ENCODE assay signal across 11 mouse cellular contexts in genomic region chr11:70731178-70731577, GRCm38 (mm10). TPM values are rescaled to one million over a fixed set of nuclear protein-coding genes. Genes with fewer than 3 reads are reported as not detected.
DNase-seq lines count a peak whose midpoint lies in the region; ATAC-seq lines count a peak whose summit lies in the region.
"Had no signal": no experiment of that assay in that cellular context is flagged by ENCODE, and none has a peak within 500 bp of the region (broad histone marks: within the 10 kb centered on the region; RNA-seq: fewer than 3 reads in every experiment).

No protein-coding gene starts in this region.

- no peak for ATAC-seq in forebrain, embryonic 15.5 days (replicated peaks)
- no peak for ATAC-seq in forebrain, embryonic 16.5 days
- ATAC-seq in midbrain, embryonic 14.5 days (ENCODE audit: low FRiP score, low TSS enrichment), result no peak
- no peak for ATAC-seq in midbrain, embryonic 11.5 days (ENCODE audit: low FRiP score)
- ATAC-seq: Patski had no signal

- H3K27me3 ChIP-seq in forebrain, embryonic 15.5 days, result no peaks in the 10 kb centered on the region
- H3K27me3 ChIP-seq in forebrain, embryonic 16.5 days (replicated peaks; ENCODE audit: control insufficient read depth, insufficient read depth, low read length), result no peaks in the 10 kb centered on the region
- no peaks in the 10 kb centered on the region for H3K27me3 ChIP-seq in midbrain, embryonic 14.5 days (ENCODE audit: control insufficient read depth, insufficient read depth, low read length)
- H3K27me3 ChIP-seq in midbrain, embryonic 11.5 days (ENCODE audit: control insufficient read depth, insufficient read depth, low read length), result no peaks in the 10 kb centered on the region
- H3K27me3 ChIP-seq: limb, embryonic 15.5 days; Patski had no signal

- H3K4me3 ChIP-seq in forebrain, embryonic 15.5 days, result no peak overlapping the region
- no peak overlapping the region for H3K4me3 ChIP-seq in forebrain, embryonic 16.5 days (replicated peaks; ENCODE audit: low read length)
- no peak overlapping the region for H3K4me3 ChIP-seq in midbrain, embryonic 14.5 days (replicated peaks; ENCODE audit: low read depth, low read length)
- no peak overlapping the region for H3K4me3 ChIP-seq in midbrain, embryonic 11.5 days (ENCODE audit: low read depth, low read length)
- H3K4me3 ChIP-seq: limb, embryonic 15.5 days had no signal

- H3K27ac ChIP-seq in forebrain, embryonic 15.5 days (replicated peaks), result peak overlapping the region; percentile 1; the same call in 1 of the 2 replicates
- H3K27ac ChIP-seq in forebrain, embryonic 16.5 days (ENCODE audit: low read length), result no peak overlapping the region
- no peak overlapping the region for H3K27ac ChIP-seq in midbrain, embryonic 14.5 days (replicated peaks; ENCODE audit: low read depth, low read length)
- no peak overlapping the region for H3K27ac ChIP-seq in midbrain, embryonic 11.5 days (ENCODE audit: low read depth, low read length)
- H3K27ac ChIP-seq: limb, embryonic 15.5 days had no signal

- H3K9ac ChIP-seq in forebrain, embryonic 15.5 days (replicated peaks), result no peak overlapping the region
- no peak overlapping the region for H3K9ac ChIP-seq in forebrain, embryonic 16.5 days (replicated peaks; ENCODE audit: low read depth, low read length)
- no peak overlapping the region for H3K9ac ChIP-seq in midbrain, embryonic 14.5 days (replicated peaks; ENCODE audit: low read length)
- no peak overlapping the region for H3K9ac ChIP-seq in midbrain, embryonic 11.5 days (ENCODE audit: low read length)
- H3K9ac ChIP-seq: limb, embryonic 15.5 days had no signal

- 57% methylated on average over 5 of the region's 5 CpGs for WGBS in forebrain, embryonic 15.5 days
- WGBS in forebrain, embryonic 16.5 days, result 43% methylated on average over 5 of the region's 5 CpGs
- WGBS in midbrain, embryonic 14.5 days, result 69% methylated on average over 5 of the region's 5 CpGs
- 69% methylated on average over 5 of the region's 5 CpGs for WGBS in midbrain, embryonic 11.5 days

- peak; percentile 41 for DNase-seq in midbrain, embryonic 14.5 days
- DNase-seq in midbrain, embryonic 11.5 days (ENCODE audit: low spot score, missing footprints), result no peak
- peak; percentile 51 to 72 for DNase-seq in layer of hippocampus, adult 8-10 months (ENCODE audit: low spot score in 2 of 2)
- peak; percentile 79 to 87 for DNase-seq in right cerebral cortex, postnatal 10 days (ENCODE audit: low spot score in 2 of 2)
- DNase-seq in urinary bladder, postnatal 4 days (ENCODE audit: low spot score in 2 of 2), result no peak
- no peak for DNase-seq in lung, postnatal 4 days
- DNase-seq: thymus, postnatal 36 days had no signal

- no peaks in the 10 kb centered on the region for H3K4me1 ChIP-seq in forebrain, embryonic 15.5 days
- H3K4me1 ChIP-seq in forebrain, embryonic 16.5 days (replicated peaks; ENCODE audit: control insufficient read depth, insufficient read depth, low read length), result no peaks in the 10 kb centered on the region
- no peaks in the 10 kb centered on the region for H3K4me1 ChIP-seq in midbrain, embryonic 14.5 days (ENCODE audit: control insufficient read depth, insufficient read depth, low read length)
- no peaks in the 10 kb centered on the region for H3K4me1 ChIP-seq in midbrain, embryonic 11.5 days (ENCODE audit: control insufficient read depth, insufficient read depth, low read length)
- H3K4me1 ChIP-seq: limb, embryonic 15.5 days had no signal

- H3K4me2 ChIP-seq in forebrain, embryonic 15.5 days (replicated peaks), result no peak overlapping the region
- H3K4me2 ChIP-seq in forebrain, embryonic 16.5 days (ENCODE audit: low read length), result no peak overlapping the region
- H3K4me2 ChIP-seq in midbrain, embryonic 14.5 days (ENCODE audit: low read length), result no peak overlapping the region
- no peak overlapping the region for H3K4me2 ChIP-seq in midbrain, embryonic 11.5 days
- H3K4me2 ChIP-seq: limb, embryonic 15.5 days had no signal

- H3K36me3 ChIP-seq in forebrain, embryonic 15.5 days, result peaks cover 26% of the 10 kb centered on the region
- H3K36me3 ChIP-seq in forebrain, embryonic 16.5 days (ENCODE audit: control insufficient read depth, insufficient read depth), result peaks cover 9% of the 10 kb centered on the region; the same call in 1 of the 2 replicates
- H3K36me3 ChIP-seq in midbrain, embryonic 14.5 days (ENCODE audit: control insufficient read depth, insufficient read depth, low read length), result peaks cover 34% of the 10 kb centered on the region
- H3K36me3 ChIP-seq in midbrain, embryonic 11.5 days (ENCODE audit: control insufficient read depth, insufficient read depth, low read length), result peaks cover 11% of the 10 kb centered on the region

- no peaks in the 10 kb centered on the region for H3K9me3 ChIP-seq in forebrain, embryonic 15.5 days
- no peaks in the 10 kb centered on the region for H3K9me3 ChIP-seq in forebrain, embryonic 16.5 days (ENCODE audit: control insufficient read depth, low read length)
- no peaks in the 10 kb centered on the region for H3K9me3 ChIP-seq in midbrain, embryonic 14.5 days (ENCODE audit: control insufficient read depth, low read length)
- H3K9me3 ChIP-seq in midbrain, embryonic 11.5 days (ENCODE audit: control insufficient read depth, low read length), result no peaks in the 10 kb centered on the region
- H3K9me3 ChIP-seq: limb, embryonic 15.5 days had no signal

RNA-seq across cellular contexts. Expression of gene Kif1c, which starts 30.8 kb away (rescaled TPM):
- polyA plus RNA-seq in forebrain, embryonic 15.5 days (2015; fragmentation: Nextera tagmentation; extraction: Ambion mirVana), result 1.4 and 1.5 TPM in 2 replicates
- polyA plus RNA-seq in forebrain, embryonic 16.5 days (2015; fragmentation: Nextera tagmentation; extraction: Ambion mirVana), result 1.4 and 1.5 TPM in 2 replicates
- polyA plus RNA-seq in midbrain, embryonic 14.5 days (2014; fragmentation: Nextera tagmentation; extraction: Ambion mirVana), result 4.0 and 6.6 TPM in 2 replicates
- polyA plus RNA-seq in midbrain, embryonic 11.5 days (2014; fragmentation: Nextera tagmentation; extraction: Ambion mirVana), result 6.1 and 7.1 TPM in 2 replicates
- total RNA-seq in layer of hippocampus, adult 8-10 months (2022), result 10 to 100 TPM; 71.2 to 92.9 (median 83.9) TPM

RNA-seq across cellular contexts. Expression of gene Inca1, which starts 31.2 kb away (rescaled TPM):
- polyA plus RNA-seq in forebrain, embryonic 15.5 days (2015; fragmentation: Nextera tagmentation; extraction: Ambion mirVana), result 0.69 and 1.5 TPM in 2 replicates
- 0.61 and 1.3 TPM in 2 replicates for polyA plus RNA-seq in forebrain, embryonic 16.5 days (2015; fragmentation: Nextera tagmentation; extraction: Ambion mirVana)
- polyA plus RNA-seq in midbrain, embryonic 14.5 days (2014; fragmentation: Nextera tagmentation; extraction: Ambion mirVana), result 0.95 and 1.6 TPM in 2 replicates
- 1.3 TPM in 2 replicates for polyA plus RNA-seq in midbrain, embryonic 11.5 days (2014; fragmentation: Nextera tagmentation; extraction: Ambion mirVana)
- total RNA-seq in layer of hippocampus, adult 8-10 months (2022), result 1 to 10 TPM; 3.8 to 6.5 (median 4.7) TPM

RNA-seq across cellular contexts. Expression of gene Zfp3, which starts 32.8 kb away (rescaled TPM):
- polyA plus RNA-seq in forebrain, embryonic 15.5 days (2015; fragmentation: Nextera tagmentation; extraction: Ambion mirVana), result 15.5 and 16.9 TPM in 2 replicates
- 18.2 and 18.9 TPM in 2 replicates for polyA plus RNA-seq in forebrain, embryonic 16.5 days (2015; fragmentation: Nextera tagmentation; extraction: Ambion mirVana)
- 14.8 and 16.8 TPM in 2 replicates for polyA plus RNA-seq in midbrain, embryonic 14.5 days (2014; fragmentation: Nextera tagmentation; extraction: Ambion mirVana)
- 10.2 and 11.0 TPM in 2 replicates for polyA plus RNA-seq in midbrain, embryonic 11.5 days (2014; fragmentation: Nextera tagmentation; extraction: Ambion mirVana)
- 10 to 100 TPM; 20.4 to 23.8 (median 22.2) TPM for total RNA-seq in layer of hippocampus, adult 8-10 months (2022)

RNA-seq across cellular contexts. Expression of gene Camta2, which starts 43.3 kb away (rescaled TPM):
- 17.0 and 17.6 TPM in 2 replicates for polyA plus RNA-seq in forebrain, embryonic 15.5 days (2015; fragmentation: Nextera tagmentation; extraction: Ambion mirVana)
- polyA plus RNA-seq in forebrain, embryonic 16.5 days (2015; fragmentation: Nextera tagmentation; extraction: Ambion mirVana), result 17.2 and 21.3 TPM in 2 replicates
- polyA plus RNA-seq in midbrain, embryonic 14.5 days (2014; fragmentation: Nextera tagmentation; extraction: Ambion mirVana), result 19.4 and 21.0 TPM in 2 replicates
- polyA plus RNA-seq in midbrain, embryonic 11.5 days (2014; fragmentation: Nextera tagmentation; extraction: Ambion mirVana), result 6.6 and 6.7 TPM in 2 replicates
- total RNA-seq in layer of hippocampus, adult 8-10 months (2022), result 100 to 1,000 TPM; 291 to 332 (median 307) TPM

Comparison
In these comparisons a context has a peak if more than half of its experiments do, and no peak if none do; other contexts are left out.
1. DNase-seq: peak in midbrain, embryonic 14.5 days (single experiment), layer of hippocampus, adult 8-10 months (2 of 2) and right cerebral cortex, postnatal 10 days (2 of 2); none in midbrain, embryonic 11.5 days (single experiment), urinary bladder, postnatal 4 days (0 of 2) and lung, postnatal 4 days (0 of 2).